Mouse (Mus musculus): ENCODE measurements around the gene Phpt1. TPM values are rescaled to one million over a fixed set of nuclear protein-coding genes. Genes with fewer than 3 reads are reported as not detected.
A peak's percentile ranks its signal among the peaks of the same experiment; 100 is the strongest.

Gene Phpt1
- polyA plus RNA-seq, 1 experiment from 2014 or later = 69.2 TPM

DNA sequence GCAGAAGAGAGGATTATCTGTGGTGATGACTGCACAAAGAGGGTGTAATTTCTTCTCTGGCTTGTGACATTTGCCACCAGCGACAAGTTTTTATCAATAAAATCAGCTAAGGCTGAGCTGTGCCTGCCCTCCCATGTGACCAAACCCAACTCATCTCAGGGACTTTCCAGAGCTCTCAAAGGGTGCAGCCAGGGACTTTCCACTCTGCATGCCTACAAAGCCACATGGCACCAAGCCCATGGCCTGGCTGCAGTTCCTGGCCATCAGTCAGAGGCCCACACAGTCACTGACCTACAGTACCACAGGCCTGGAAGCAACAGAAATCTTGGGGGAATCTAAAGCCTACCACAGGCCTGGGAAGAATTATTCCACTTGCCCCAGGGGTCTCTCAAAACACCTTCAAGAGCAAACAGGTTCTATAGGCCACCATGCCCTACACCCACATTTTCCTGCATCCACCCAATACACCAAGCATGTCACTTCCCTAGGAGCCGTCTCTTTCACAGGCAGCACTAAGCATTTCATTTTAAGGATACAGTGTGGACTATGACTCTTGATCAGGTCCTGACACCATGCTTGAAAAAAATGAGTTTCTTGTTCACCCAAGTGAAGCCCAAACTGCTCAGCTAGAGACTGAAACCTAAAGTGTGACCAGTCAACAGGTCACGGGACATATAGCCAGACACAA, 40.7 kb downstream of the Phpt1 start:
- Histone ChIP-seq H3K9me3 (replicated peaks) (no peaks in the 10 kb centered on the region), H3K4me2 (no peak overlapping the region), H3K27me3 (replicated peaks) (no peaks in the 10 kb centered on the region), H3K36me3 (peaks cover 98% of the 10 kb centered on the region), H3K4me1 (peaks cover 8% of the 10 kb centered on the region), H3K27ac (no peak overlapping the region), H3K9ac (no peak overlapping the region), H3K4me3 (no peak overlapping the region)
- 65% methylated on average over 3 of the region's 3 CpGs for WGBS (ENCODE audit: insufficient replicate concordance)
- ATAC-seq = 0 out of 2 replicates have a peak, but pooled peaks have one; percentile 44

DNA sequence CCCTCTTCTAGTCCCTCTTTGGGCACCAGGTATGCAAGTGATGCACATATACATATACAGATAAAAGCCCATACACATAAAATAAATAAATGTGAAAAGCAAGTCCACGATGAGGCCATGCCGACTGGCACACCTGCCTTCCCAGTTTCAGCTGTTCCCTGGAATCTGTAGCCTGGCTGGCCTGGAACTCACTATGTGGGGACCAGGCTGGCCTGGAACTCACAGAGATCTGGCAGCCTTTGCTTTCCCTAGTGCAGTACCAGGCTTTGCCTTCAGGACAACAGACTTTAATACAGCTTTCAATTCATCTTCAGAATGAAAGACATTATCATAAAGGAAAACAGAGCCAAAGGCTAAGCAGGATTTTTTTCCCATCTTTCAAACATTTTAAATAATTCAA, 41.3 kb downstream of the Phpt1 start:
- Histone ChIP-seq H3K4me2 (no peak overlapping the region), H3K27ac (no peak overlapping the region), H3K4me3 (no peak overlapping the region), H3K4me1 (peaks cover 8% of the 10 kb centered on the region), H3K9me3 (replicated peaks) (no peaks in the 10 kb centered on the region), H3K36me3 (peaks cover 98% of the 10 kb centered on the region), H3K27me3 (replicated peaks) (no peaks in the 10 kb centered on the region), H3K9ac (no peak overlapping the region)
- WGBS (ENCODE audit: insufficient replicate concordance) = 87% methylated on average over 2 of the region's 2 CpGs
- no peak for ATAC-seq

DNA sequence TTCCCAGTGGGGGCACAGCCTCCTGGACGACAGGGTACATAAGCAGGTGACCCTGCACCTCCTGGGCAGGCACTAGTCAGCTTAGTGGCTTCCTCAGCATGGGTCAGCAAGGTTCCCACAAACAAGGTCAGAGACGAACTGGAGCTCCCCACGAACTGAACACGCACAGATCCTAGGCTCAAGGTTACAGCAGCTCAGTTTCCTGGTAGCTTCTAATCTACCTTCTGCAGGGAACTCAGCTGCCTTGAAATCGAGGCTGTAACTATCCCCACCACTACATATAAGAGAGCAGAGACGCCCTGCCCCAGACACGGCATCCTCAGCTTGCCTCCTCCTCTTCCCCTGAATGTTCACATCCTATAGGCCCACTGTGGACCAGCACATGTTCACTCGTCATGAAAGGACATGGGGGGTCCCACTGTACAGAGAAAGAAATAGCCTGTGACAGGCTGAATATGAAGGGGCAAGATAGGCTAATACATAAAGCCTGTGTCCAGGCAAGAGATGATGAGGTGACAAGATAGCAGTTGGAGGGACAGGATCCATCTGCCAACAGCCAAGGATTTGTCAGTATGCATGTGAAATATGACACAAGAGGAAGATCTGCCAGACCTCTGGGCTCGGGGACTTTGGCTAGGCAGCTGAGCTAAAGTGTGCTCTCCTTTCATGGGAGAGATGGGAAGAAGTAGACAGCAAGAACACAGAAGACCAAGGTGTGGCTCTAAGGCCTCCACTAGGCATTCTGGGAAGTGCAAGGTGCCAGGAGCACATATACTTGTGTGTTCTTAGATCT, 48.3 kb downstream of the Phpt1 start:
- H3K9me3 ChIP-seq (replicated peaks) = no peaks in the 10 kb centered on the region
- no peaks in the 10 kb centered on the region for H3K27me3 ChIP-seq (replicated peaks)

More for the DNA sequence above, 48.3 kb downstream of the Phpt1 start:
- Histone ChIP-seq H3K4me2 (no peak overlapping the region), H3K36me3 (peaks cover 98% of the 10 kb centered on the region), H3K4me3 (no peak overlapping the region), H3K4me1 (no peaks in the 10 kb centered on the region), H3K27ac (no peak overlapping the region), H3K9ac (no peak overlapping the region)
- no peak for ATAC-seq
- WGBS (ENCODE audit: insufficient replicate concordance) = 68% methylated on average over 9 of the region's 9 CpGs

Other genes with a start within 250 kb of the Phpt1 start
- gene Man1b1, start 242.9 kb downstream of the Phpt1 start, polyA plus RNA-seq (2016; fragmentation: Nextera tagmentation; extraction: Ambion mirVana) = 29.4 and 30.5 TPM in 2 replicates
- gene Dpp7, start 218.9 kb downstream of the Phpt1 start, polyA plus RNA-seq (2016; fragmentation: Nextera tagmentation; extraction: Ambion mirVana) = 11.2 TPM in 2 replicates
- 13.5 and 14.0 TPM in 2 replicates for gene Uap1l1, start 209.5 kb downstream of the Phpt1 start, polyA plus RNA-seq (2016; fragmentation: Nextera tagmentation; extraction: Ambion mirVana)
- gene Sapcd2, start 202.9 kb downstream of the Phpt1 start, polyA plus RNA-seq (2016; fragmentation: Nextera tagmentation; extraction: Ambion mirVana) = 34.6 and 38.0 TPM in 2 replicates
- gene Entpd2, start 179.3 kb downstream of the Phpt1 start, polyA plus RNA-seq (2016; fragmentation: Nextera tagmentation; extraction: Ambion mirVana) = 0.13 and 0.19 TPM in 2 replicates
- gene Npdc1, start 175.9 kb downstream of the Phpt1 start, polyA plus RNA-seq (2016; fragmentation: Nextera tagmentation; extraction: Ambion mirVana) = 5.3 and 5.6 TPM in 2 replicates
- gene Fut7, start 152.0 kb downstream of the Phpt1 start, polyA plus RNA-seq (2016; fragmentation: Nextera tagmentation; extraction: Ambion mirVana) = 0.31 and 0.54 TPM in 2 replicates
- 2.8 and 3.1 TPM in 2 replicates for gene Abca2, start 146.5 kb downstream of the Phpt1 start, polyA plus RNA-seq (2016; fragmentation: Nextera tagmentation; extraction: Ambion mirVana)
- 0.45 and 0.68 TPM in 2 replicates for gene Clic3, start 118.4 kb downstream of the Phpt1 start, polyA plus RNA-seq (2016; fragmentation: Nextera tagmentation; extraction: Ambion mirVana)
- gene Paxx, start 114.1 kb downstream of the Phpt1 start, polyA plus RNA-seq (2016; fragmentation: Nextera tagmentation; extraction: Ambion mirVana) = 9.1 and 11.4 TPM in 2 replicates
- gene Ptgds, start 105.2 kb downstream of the Phpt1 start, polyA plus RNA-seq (2016; fragmentation: Nextera tagmentation; extraction: Ambion mirVana) = 0.20 and 0.22 TPM in 2 replicates
- not detected in 2 replicates for gene Lcn12, start 81.3 kb downstream of the Phpt1 start, polyA plus RNA-seq (2016; fragmentation: Nextera tagmentation; extraction: Ambion mirVana)
- 39.9 and 42.7 TPM in 2 replicates for gene Fbxw5, start 74.5 kb downstream of the Phpt1 start, polyA plus RNA-seq (2016; fragmentation: Nextera tagmentation; extraction: Ambion mirVana)
- 17.4 and 18.8 TPM in 2 replicates for gene C8g, start 73.5 kb downstream of the Phpt1 start, polyA plus RNA-seq (2016; fragmentation: Nextera tagmentation; extraction: Ambion mirVana)
- gene Traf2, start 28.3 kb downstream of the Phpt1 start, polyA plus RNA-seq (2016; fragmentation: Nextera tagmentation; extraction: Ambion mirVana) = 22.4 and 24.4 TPM in 2 replicates
- 293 and 311 TPM in 2 replicates for gene Edf1, start 17.4 kb downstream of the Phpt1 start, polyA plus RNA-seq (2016; fragmentation: Nextera tagmentation; extraction: Ambion mirVana)
- 0.38 and 0.45 TPM in 2 replicates for gene Mamdc4, start 379 bp downstream of the Phpt1 start, polyA plus RNA-seq (2016; fragmentation: Nextera tagmentation; extraction: Ambion mirVana)
- not detected in 2 replicates for gene Ajm1, start 6.5 kb upstream of the Phpt1 start, polyA plus RNA-seq (2016; fragmentation: Nextera tagmentation; extraction: Ambion mirVana)
- gene Rabl6, start 33.3 kb upstream of the Phpt1 start, polyA plus RNA-seq (2016; fragmentation: Nextera tagmentation; extraction: Ambion mirVana) = 41.8 and 42.9 TPM in 2 replicates
- gene Ccdc183, start 42.5 kb upstream of the Phpt1 start, polyA plus RNA-seq (2016; fragmentation: Nextera tagmentation; extraction: Ambion mirVana) = 0.14 and 0.28 TPM in 2 replicates
- 7.1 and 8.0 TPM in 2 replicates for gene Tmem141, start 46.8 kb upstream of the Phpt1 start, polyA plus RNA-seq (2016; fragmentation: Nextera tagmentation; extraction: Ambion mirVana)
- gene Fcna, start 52.8 kb upstream of the Phpt1 start, polyA plus RNA-seq (2016; fragmentation: Nextera tagmentation; extraction: Ambion mirVana) = 30.8 and 35.6 TPM in 2 replicates
- gene Lcn8, start 77.9 kb upstream of the Phpt1 start, polyA plus RNA-seq (2016; fragmentation: Nextera tagmentation; extraction: Ambion mirVana) = not detected in 2 replicates
- not detected in 2 replicates for gene Lcn5, start 82.7 kb upstream of the Phpt1 start, polyA plus RNA-seq (2016; fragmentation: Nextera tagmentation; extraction: Ambion mirVana)
- not detected in 2 replicates for gene Lcn6, start 101.6 kb upstream of the Phpt1 start, polyA plus RNA-seq (2016; fragmentation: Nextera tagmentation; extraction: Ambion mirVana)
- not detected in 2 replicates for gene Lcn10, start 107.5 kb upstream of the Phpt1 start, polyA plus RNA-seq (2016; fragmentation: Nextera tagmentation; extraction: Ambion mirVana)
- not detected in 2 replicates for gene Obp2a, start 124.8 kb upstream of the Phpt1 start, polyA plus RNA-seq (2016; fragmentation: Nextera tagmentation; extraction: Ambion mirVana)
- gene Bmyc, start 131.5 kb upstream of the Phpt1 start, polyA plus RNA-seq (2016; fragmentation: Nextera tagmentation; extraction: Ambion mirVana) = 21.7 and 21.8 TPM in 2 replicates
- gene Obp2b, start 161.8 kb upstream of the Phpt1 start, polyA plus RNA-seq (2016; fragmentation: Nextera tagmentation; extraction: Ambion mirVana) = not detected in 2 replicates
- not detected in 2 replicates for gene Lcn3, start 190.3 kb upstream of the Phpt1 start, polyA plus RNA-seq (2016; fragmentation: Nextera tagmentation; extraction: Ambion mirVana)
- not detected in 2 replicates for gene Lcn11, start 201.8 kb upstream of the Phpt1 start, polyA plus RNA-seq (2016; fragmentation: Nextera tagmentation; extraction: Ambion mirVana)
- not detected in 2 replicates for gene Gm13539, start 207.0 kb upstream of the Phpt1 start, polyA plus RNA-seq (2016; fragmentation: Nextera tagmentation; extraction: Ambion mirVana)
- gene Glt6d1, start 240.6 kb upstream of the Phpt1 start, polyA plus RNA-seq (2016; fragmentation: Nextera tagmentation; extraction: Ambion mirVana) = not detected in 2 replicates
- not detected in 2 replicates for gene Lcn9, start 247.9 kb upstream of the Phpt1 start, polyA plus RNA-seq (2016; fragmentation: Nextera tagmentation; extraction: Ambion mirVana)